Mouse (Mus musculus): ENCODE data around the gene Ppme1. TPM values are rescaled to one million over a fixed set of nuclear protein-coding genes. Genes with fewer than 3 reads are reported as not detected.

Ppme1 gene
- 10 to 100 TPM; 25.1 to 26.8 TPM for total RNA-seq (2021)
- long read RNA-seq, experiment 1, transcript Ppme1-201 (14 exons, 2,772 nt): major isoform, 35 of 37 reads
- long read RNA-seq, experiment 1, partial matches to known transcripts: 1 of 37 reads
- long read RNA-seq, experiment 1, other reads (novel, unspliced or antisense): 1 of 37 reads
- long read RNA-seq, experiment 2, transcript Ppme1-201 (14 exons, 2,772 nt): major isoform, 55 of 57 reads
- long read RNA-seq, experiment 2, partial matches to known transcripts: 2 of 57 reads
- long read RNA-seq, experiment 2, other reads (novel, unspliced or antisense): 0 of 57 reads

- intact Hi-C loops (cut with DNase I; ENCODE audit: low total_unique reads): no loop called here
- DNase-seq: peak; percentile 98
These were observed at the start of gene Ppme1, which contains the start of gene C2cd3 for GRCm38 (mm10) chr7:100371495-100372451. TSS of gene Ppme1 (minus strand) at chr7:100372307. TSS of gene C2cd3 (plus strand) at chr7:100372233.

- DNase-seq: no peak
- intact Hi-C loops (cut with DNase I; ENCODE audit: low total_unique reads): no loop called here
These were observed 36.6 kb upstream of the Ppme1 start for GRCm38 (mm10) chr7:100408684-100409083.

- no peak for DNase-seq
- intact Hi-C loops (cut with DNase I; ENCODE audit: low total_unique reads): no loop called here
These were observed 35.6 kb upstream of the Ppme1 start for GRCm38 (mm10) chr7:100407677-100408076.

- no peak for DNase-seq
These were observed 30.6 kb upstream of the Ppme1 start for GRCm38 (mm10) chr7:100402715-100403114.

GRCm38 (mm10) chr7:100400899-100401539, 28.9 kb upstream of the Ppme1 start:
- intact Hi-C loops (cut with DNase I; ENCODE audit: low total_unique reads): no loop called here
- DNase-seq: no peak

More at GRCm38 (mm10) chr7:100402715-100403114, 30.6 kb upstream of the Ppme1 start:
- intact Hi-C loops (cut with DNase I; ENCODE audit: low total_unique reads): no loop called here

- DNase-seq: peak; percentile 11
- intact Hi-C loops (cut with DNase I; ENCODE audit: low total_unique reads): no loop called here
These were observed 27.3 kb upstream of the Ppme1 start for GRCm38 (mm10) chr7:100399231-100399913.

GRCm38 (mm10) chr7:100392265-100392664, 20.2 kb upstream of the Ppme1 start:
- intact Hi-C loops (cut with DNase I; ENCODE audit: low total_unique reads): no loop called here
- DNase-seq: peak; percentile 9

- DNase-seq: no peak
- intact Hi-C loops (cut with DNase I; ENCODE audit: low total_unique reads): no loop called here
These were observed 18.1 kb upstream of the Ppme1 start for GRCm38 (mm10) chr7:100390166-100390565.

GRCm38 (mm10) chr7:100388174-100388573, 16.1 kb upstream of the Ppme1 start:
- intact Hi-C loops (cut with DNase I; ENCODE audit: low total_unique reads): no loop called here
- no peak for DNase-seq

GRCm38 (mm10) chr7:100383207-100383606, 11.1 kb upstream of the Ppme1 start:
- no peak for DNase-seq
- intact Hi-C loops (cut with DNase I; ENCODE audit: low total_unique reads): no loop called here

GRCm38 (mm10) chr7:100381161-100381560, 9.1 kb upstream of the Ppme1 start:
- no peak for DNase-seq
- intact Hi-C loops (cut with DNase I; ENCODE audit: low total_unique reads): no loop called here

- no peak for DNase-seq
- intact Hi-C loops (cut with DNase I; ENCODE audit: low total_unique reads): no loop called here
These were observed 6.2 kb upstream of the Ppme1 start for GRCm38 (mm10) chr7:100378257-100378656.

GRCm38 (mm10) chr7:100372452-100372980, 409 bp upstream of the Ppme1 start:
- intact Hi-C loops (cut with DNase I; ENCODE audit: low total_unique reads): no loop called here
- no peak for DNase-seq

- intact Hi-C loops (cut with DNase I; ENCODE audit: low total_unique reads): no loop called here
- DNase-seq: no peak
These were observed 7.2 kb downstream of the Ppme1 start for GRCm38 (mm10) chr7:100364888-100365287.

- DNase-seq: no peak
- intact Hi-C loops (cut with DNase I; ENCODE audit: low total_unique reads): no loop called here
These were observed 8.9 kb downstream of the Ppme1 start for GRCm38 (mm10) chr7:100363162-100363561.

- DNase-seq: no peak
- intact Hi-C loops (cut with DNase I; ENCODE audit: low total_unique reads): no loop called here
These were observed 14.3 kb downstream of the Ppme1 start for GRCm38 (mm10) chr7:100357856-100358255.

- intact Hi-C loops (cut with DNase I; ENCODE audit: low total_unique reads): no loop called here
- DNase-seq: no peak
These were observed 15.3 kb downstream of the Ppme1 start for GRCm38 (mm10) chr7:100356768-100357167.

- intact Hi-C loops (cut with DNase I; ENCODE audit: low total_unique reads): no loop called here
- no peak for DNase-seq
These were observed 15.8 kb downstream of the Ppme1 start for GRCm38 (mm10) chr7:100356324-100356723.

- intact Hi-C loops (cut with DNase I; ENCODE audit: low total_unique reads): no loop called here
- DNase-seq: no peak
These were observed 17.1 kb downstream of the Ppme1 start for GRCm38 (mm10) chr7:100354984-100355383.
